Mouse (Mus musculus): ENCODE measurements at regions not wholly inside any gene's neighbourhood (a gene's known extent, or its start where the extent isn't known, plus 50 kb on each side); places are given as distances from the start of the nearest gene placed in this dataset.

GRCm38 (mm10) chr5:126551676-126552075 lies 689.9 kb upstream of the Tmem132c start:
- no peak for DNase-seq (ENCODE audit: low spot score in 2 of 2)

- DNase-seq (ENCODE audit: low spot score in 2 of 2), result no peak
These were observed 682.6 kb upstream of the Tmem132c start for GRCm38 (mm10) chr5:126559011-126559410.

GRCm38 (mm10) chr5:126565817-126566216 lies 675.8 kb upstream of the Tmem132c start:
- no peak for DNase-seq (ENCODE audit: low spot score in 2 of 2)

GRCm38 (mm10) chr5:126566226-126566625 lies 675.4 kb upstream of the Tmem132c start:
- no peak for DNase-seq (ENCODE audit: low spot score in 2 of 2)

- no peak for DNase-seq (ENCODE audit: low spot score in 2 of 2)
These were observed 667.8 kb upstream of the Tmem132c start for GRCm38 (mm10) chr5:126573766-126574165.

- no peak for DNase-seq (ENCODE audit: low spot score in 2 of 2)
These were observed 643.8 kb upstream of the Tmem132c start for GRCm38 (mm10) chr5:126597786-126598330.

GRCm38 (mm10) chr5:126599561-126599960 lies 642.0 kb upstream of the Tmem132c start:
- DNase-seq (ENCODE audit: low spot score in 2 of 2), result no peak

- no peak for DNase-seq (ENCODE audit: low spot score in 2 of 2)
These were observed 634.9 kb upstream of the Tmem132c start for GRCm38 (mm10) chr5:126606756-126607155.

GRCm38 (mm10) chr5:126612571-126612970 lies 629.0 kb upstream of the Tmem132c start:
- DNase-seq (ENCODE audit: low spot score in 2 of 2), result no peak

GRCm38 (mm10) chr5:126622551-126622950 lies 619.1 kb upstream of the Tmem132c start:
- no peak for DNase-seq (ENCODE audit: low spot score in 2 of 2)

- peak; percentile 13 to 66 for DNase-seq (ENCODE audit: low spot score in 2 of 2)
These were observed 618.4 kb upstream of the Tmem132c start for GRCm38 (mm10) chr5:126623205-126623604.

GRCm38 (mm10) chr5:126629826-126630225 lies 611.8 kb upstream of the Tmem132c start:
- no peak for DNase-seq (ENCODE audit: low spot score in 2 of 2)

- no peak for DNase-seq (ENCODE audit: low spot score in 2 of 2)
These were observed 591.2 kb upstream of the Tmem132c start for GRCm38 (mm10) chr5:126650415-126650814.

- DNase-seq (ENCODE audit: low spot score in 2 of 2), result no peak
These were observed 590.2 kb upstream of the Tmem132c start for GRCm38 (mm10) chr5:126651367-126651766.

GRCm38 (mm10) chr5:126662648-126663047 lies 579.0 kb upstream of the Tmem132c start:
- no peak for DNase-seq (ENCODE audit: low spot score in 2 of 2)

- DNase-seq (ENCODE audit: low spot score in 2 of 2), result peak in 1 of 2 experiments; percentile 10
These were observed 570.5 kb upstream of the Tmem132c start for GRCm38 (mm10) chr5:126671156-126671555.

- DNase-seq (ENCODE audit: low spot score in 2 of 2), result peak in 1 of 2 experiments; percentile 46
These were observed 561.3 kb upstream of the Tmem132c start for GRCm38 (mm10) chr5:126680262-126680661.

- DNase-seq (ENCODE audit: low spot score in 2 of 2), result no peak
These were observed 542.3 kb upstream of the Tmem132c start for GRCm38 (mm10) chr5:126699314-126699713.

- DNase-seq (ENCODE audit: low spot score in 2 of 2), result no peak
These were observed 537.9 kb upstream of the Tmem132c start for GRCm38 (mm10) chr5:126703516-126704282.

GRCm38 (mm10) chr5:126705871-126706270 lies 535.7 kb upstream of the Tmem132c start:
- no peak for DNase-seq (ENCODE audit: low spot score in 2 of 2)

GRCm38 (mm10) chr5:126706701-126707100 lies 534.9 kb upstream of the Tmem132c start:
- DNase-seq (ENCODE audit: low spot score in 2 of 2), result no peak

- DNase-seq (ENCODE audit: low spot score in 2 of 2), result no peak
These were observed 526.9 kb upstream of the Tmem132c start for GRCm38 (mm10) chr5:126714672-126715071.

- DNase-seq (ENCODE audit: low spot score in 2 of 2), result no peak
These were observed 523.2 kb upstream of the Tmem132c start for GRCm38 (mm10) chr5:126718421-126718820.

Measured in left cerebral cortex, adult 8-10 months (tissue).